Mouse (Mus musculus) cortical plate, adult 2 months (tissue): ENCODE results near the gene Xylt2.
"Not testable (repeated sequence)": the region's sequence is repeated elsewhere in the genome, so short reads cannot be mapped to it uniquely, and the experiment has no call there.

Source experiments
- CTCF ChIP-seq: fragments of 200-500 bp; IDR thresholded peaks from 2 replicates; pipeline ENCODE4 v1.5.1; 2011; ENCODE audit warnings: mild to moderate bottlenecking, control low read depth, low read length; ENCODE audit not compliant: insufficient read depth; ENCODE audit errors: extremely low read depth
- POLR2A ChIP-seq: fragments of 200-500 bp; IDR thresholded peaks from 2 replicates; pipeline ENCODE4 v1.6.1; 2011; ENCODE audit warnings: mild to moderate bottlenecking, low read length, control low read depth; ENCODE audit not compliant: insufficient read depth; ENCODE audit errors: extremely low read depth

DNA sequence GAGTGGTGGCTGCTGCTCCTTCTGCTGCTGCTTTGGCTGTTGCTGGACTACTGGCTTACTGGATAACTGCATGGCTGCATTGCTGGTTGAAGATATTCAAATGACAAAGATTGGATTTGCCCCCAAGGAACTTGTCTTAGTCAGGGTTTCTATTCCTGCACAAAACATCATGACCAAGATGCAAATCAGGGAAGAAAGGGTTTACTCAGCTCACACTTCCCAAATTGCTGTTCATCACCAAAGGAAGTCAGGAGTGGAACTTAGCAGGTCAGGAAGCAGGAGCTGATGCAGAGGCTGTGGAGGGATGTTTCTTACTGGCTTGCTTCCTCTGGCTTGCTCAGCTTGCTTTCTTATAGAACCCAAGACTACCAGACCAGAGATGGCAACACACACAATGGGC lies 15.2 kb upstream of the Xylt2 start:
- not testable (repeated sequence) for TF ChIP-seq CTCF, POLR2A
